Mouse (Mus musculus) thymus, postnatal 4 days (tissue): ENCODE results near the gene Klrb1c.
"Not testable (repeated sequence)": the region's sequence is repeated elsewhere in the genome, so short reads cannot be mapped to it uniquely, and the experiment has no call there.

Source experiments
- DNase-seq: peaks from one replicate; pipeline ENCODE4 v3.0.0; 2021

Gene Klrb1c

DNA sequence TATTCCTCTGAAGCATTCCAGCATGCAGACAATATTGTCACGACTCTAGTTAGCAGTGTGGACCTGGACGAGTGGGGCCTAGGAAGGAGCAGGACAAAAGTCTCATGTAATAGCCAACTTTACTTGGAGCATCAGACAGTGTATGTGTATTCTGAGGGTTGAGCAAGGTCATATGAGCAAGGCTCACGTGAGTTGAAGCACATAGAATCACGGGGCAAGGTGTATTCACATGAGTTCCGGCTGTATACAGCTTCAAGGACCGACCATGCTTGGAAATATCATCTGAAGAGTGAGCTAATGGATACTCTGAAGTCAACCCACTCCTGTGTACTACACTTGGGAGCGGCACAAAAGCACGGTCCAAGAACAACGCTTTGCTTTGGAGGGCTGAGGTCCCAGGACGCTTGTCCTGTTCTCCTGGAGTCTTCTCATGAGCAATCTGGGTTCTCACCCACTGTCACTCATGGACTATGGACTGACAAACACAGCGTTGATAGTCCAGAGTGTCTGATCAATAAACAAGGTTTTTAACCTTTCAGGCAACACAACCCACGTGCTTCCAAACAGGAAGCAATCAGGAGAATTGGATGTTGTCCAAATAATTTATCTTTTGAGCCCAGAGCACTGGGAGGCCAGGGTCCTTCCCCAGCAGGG, 34.1 kb downstream of the Klrb1c start:
- DNase-seq: not testable (repeated sequence)

DNA sequence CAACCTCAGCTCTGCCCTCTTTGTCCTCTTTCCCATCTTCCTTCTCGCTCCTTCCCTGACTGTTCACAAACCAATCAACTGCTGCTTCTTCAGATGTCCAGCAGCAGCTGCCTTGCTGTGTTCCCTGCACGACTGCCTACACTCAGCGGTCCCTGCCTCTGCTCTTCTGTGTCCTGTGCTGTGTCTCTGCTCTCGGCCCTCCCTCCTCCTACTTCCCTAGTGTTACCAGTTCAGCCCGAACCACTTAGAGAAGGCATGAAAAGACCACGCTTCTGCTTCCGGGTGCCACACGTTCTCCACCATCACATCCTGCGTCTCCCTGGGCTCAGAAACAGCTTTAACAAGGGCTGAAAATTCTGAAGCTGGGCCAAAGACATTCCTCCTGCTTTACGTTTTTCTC, 34.8 kb downstream of the Klrb1c start:
- not testable (repeated sequence) for DNase-seq

DNA sequence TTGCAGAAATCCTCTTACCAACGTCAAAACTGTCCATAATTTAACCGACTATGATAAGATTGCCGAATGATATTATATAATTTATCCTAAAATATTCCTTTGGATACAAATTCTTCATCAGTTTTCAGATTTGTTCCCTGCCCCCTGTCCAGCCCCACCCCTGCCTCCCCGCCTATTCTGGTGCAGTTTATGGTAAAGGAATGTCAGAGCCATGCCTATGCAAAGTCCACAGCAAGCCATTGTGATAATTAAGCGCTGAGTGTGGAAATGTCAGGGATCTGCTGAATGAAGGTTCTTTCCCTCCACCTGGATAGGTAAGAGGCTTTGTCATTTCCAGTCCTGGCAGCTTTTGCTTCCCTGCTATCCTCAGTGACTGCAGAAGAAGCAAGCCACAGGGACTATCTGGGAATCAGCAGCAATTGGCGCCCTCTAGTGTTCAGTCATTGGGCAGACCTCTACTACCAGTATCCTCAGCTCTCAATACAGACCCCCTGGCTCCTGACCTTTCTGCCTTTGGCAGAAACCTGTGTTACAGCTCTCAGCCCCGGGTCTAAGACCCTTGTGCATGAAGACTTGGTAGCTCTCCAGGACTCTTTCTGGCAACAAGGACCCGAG, 35.3 kb downstream of the Klrb1c start:
- DNase-seq: peak; percentile 75

DNA sequence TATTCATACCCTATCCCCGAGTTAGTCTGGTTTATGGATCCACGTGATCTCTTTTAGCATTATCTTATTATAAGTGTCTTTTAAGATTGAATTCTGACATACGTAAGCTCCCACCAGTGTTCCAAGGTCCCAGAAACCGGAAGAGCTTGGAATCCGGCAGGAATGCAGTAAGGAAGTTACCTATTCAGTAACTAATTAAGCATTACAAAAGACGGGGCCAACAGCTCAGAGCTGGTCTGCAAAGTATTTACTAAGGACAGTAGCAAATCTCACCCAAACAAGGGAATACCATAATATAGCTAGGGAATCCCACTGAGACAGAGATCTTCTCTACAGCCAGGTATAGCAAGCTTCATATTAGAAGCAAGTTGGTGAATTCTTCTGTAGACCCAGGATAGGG, 42.0 kb downstream of the Klrb1c start:
- not testable (repeated sequence) for DNase-seq

DNA sequence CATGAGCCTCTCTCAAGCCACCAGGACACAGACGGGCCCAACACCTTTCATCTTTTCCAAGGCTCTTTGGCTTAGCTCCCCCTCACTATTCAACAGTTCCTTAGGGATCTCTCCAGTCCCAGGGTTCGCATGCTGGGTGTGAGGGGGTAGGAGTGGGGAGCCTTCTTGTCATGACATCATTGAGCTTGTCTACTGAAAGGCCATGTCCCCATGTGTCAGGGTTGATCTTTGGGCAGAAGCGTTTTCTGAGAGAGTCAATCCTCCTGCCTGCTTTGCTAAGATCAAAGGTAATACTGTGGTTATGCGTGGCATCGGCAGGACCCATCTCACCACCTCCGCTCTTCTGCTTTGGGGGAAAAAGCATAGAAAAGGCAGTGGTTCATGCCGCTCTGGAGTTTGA, 51.6 kb downstream of the Klrb1c start:
- no peak for DNase-seq

DNA sequence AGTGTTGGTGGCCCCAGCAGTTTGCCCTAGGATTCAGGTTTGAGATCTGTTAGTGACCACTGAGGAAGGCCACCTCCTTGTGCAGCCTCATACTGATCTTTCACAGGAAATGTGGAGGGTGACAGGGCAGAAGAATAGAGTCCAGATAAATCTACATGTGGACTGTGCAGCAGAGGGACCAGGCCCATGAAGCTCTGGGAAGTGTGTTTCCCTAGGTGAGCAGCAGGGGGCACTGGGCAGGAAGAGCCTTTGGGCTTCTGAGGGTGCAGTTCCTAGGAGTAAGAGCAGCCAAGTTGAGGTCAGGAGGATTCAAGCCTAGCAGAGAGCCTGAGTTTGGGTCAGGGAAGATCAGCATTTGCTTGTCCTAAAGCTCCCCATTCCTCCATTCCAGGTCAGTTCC, 52.9 kb downstream of the Klrb1c start:
- DNase-seq: peak; percentile 79

DNA sequence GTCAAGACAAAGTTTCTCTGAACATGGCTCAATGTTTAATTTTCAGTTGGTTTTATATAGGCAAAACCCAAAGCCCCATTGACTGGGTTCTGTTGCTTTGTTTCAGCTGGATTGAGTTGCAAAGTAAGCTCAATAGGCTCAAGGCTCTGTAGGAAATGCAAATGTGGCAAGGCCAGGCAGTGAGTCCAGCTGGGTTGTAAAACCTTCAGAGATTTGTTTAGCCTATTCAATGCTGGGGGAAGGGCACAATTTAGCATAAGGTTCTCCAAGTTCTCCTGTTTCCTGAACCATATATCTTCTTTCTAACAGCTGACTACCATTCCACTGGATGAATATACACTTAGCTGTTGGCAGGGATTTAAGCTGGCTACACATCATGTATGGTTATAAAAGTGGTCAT, 54.1 kb downstream of the Klrb1c start:
- DNase-seq: no peak

DNA sequence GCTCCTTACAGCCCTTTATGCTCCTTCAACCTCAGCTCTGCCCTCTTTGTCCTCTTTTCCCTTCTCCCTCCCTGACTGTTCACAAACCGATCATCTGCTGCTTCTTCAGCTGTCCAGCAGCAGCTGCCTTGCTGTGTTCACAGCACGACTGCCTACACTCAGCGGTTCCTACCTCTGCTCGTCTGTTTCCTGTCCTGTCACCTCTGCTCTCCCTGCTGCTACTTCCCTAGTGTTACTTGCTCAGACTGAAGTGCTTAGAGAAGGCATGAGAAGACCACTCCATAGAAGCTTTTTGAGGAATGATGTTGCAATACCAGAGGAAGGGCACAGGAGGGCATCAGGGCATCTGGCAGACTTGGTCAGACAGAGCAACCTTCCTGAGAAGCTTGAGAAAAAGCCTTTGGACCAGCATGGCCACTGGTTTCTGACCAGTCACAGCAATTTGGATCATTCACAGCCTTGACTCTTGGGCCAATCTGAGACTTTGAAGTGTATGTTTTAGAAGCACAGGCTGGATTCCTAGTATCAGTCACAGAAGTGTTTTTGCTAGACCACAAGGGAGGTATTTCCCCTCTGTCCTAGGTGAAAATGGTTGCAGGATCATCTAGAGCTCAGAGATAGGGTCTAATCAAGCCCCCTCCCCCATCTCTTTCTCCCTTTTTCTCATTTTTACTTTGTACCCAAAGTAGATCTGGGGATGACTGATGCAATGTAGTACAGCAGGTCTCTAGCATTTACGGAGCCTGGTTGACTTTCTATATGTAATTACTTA, 54.9 kb downstream of the Klrb1c start:
- no peak for DNase-seq

DNA sequence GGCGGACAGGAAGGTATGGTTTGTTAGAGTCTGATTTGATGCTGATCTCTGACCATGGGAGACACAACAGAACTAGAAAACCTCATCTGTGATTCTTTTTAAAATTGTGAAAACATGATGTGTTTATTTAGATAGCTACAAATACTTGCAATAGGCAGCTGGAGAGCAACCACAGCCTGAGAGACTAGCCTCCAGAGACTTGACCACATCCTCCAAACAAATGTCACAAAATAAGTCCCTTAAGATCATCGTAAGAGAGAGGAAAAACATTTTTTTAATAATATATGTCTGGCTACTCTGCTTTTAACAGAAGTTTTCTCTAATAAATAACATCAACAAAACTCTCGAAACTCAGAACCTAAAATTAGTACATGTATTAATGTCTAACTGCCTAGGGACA, 57.0 kb downstream of the Klrb1c start:
- DNase-seq: no peak
